Mouse (Mus musculus) thymus, adult 18-20 months (tissue): ENCODE data around the gene Sipa1l3.

Source experiments
- DNase-seq, 2 experiments: peaks; one replicate each; pipeline ENCODE4 v3.0.0; 2022; ENCODE audit warnings: mixed read lengths in 2 of 2

Gene Sipa1l3

GRCm38 (mm10) chr7:29327087-29327486, 191.4 kb downstream of the Sipa1l3 start:
- DNase-seq, result no peak

GRCm38 (mm10) chr7:29319337-29320307, 198.8 kb downstream of the Sipa1l3 start:
- DNase-seq, result peak in 1 of 2 experiments; percentile 42

GRCm38 (mm10) chr7:29318115-29318911, 200.1 kb downstream of the Sipa1l3 start:
- peak in 1 of 2 experiments; percentile 34 for DNase-seq

GRCm38 (mm10) chr7:29317558-29317957, 200.9 kb downstream of the Sipa1l3 start:
- peak; percentile 61 to 66 for DNase-seq

- DNase-seq, result peak in 1 of 2 experiments; percentile 46
Measured at GRCm38 (mm10) chr7:29316976-29317375, 201.5 kb downstream of the Sipa1l3 start.

- DNase-seq, result no peak
Measured at GRCm38 (mm10) chr7:29316137-29316734, 202.2 kb downstream of the Sipa1l3 start.

GRCm38 (mm10) chr7:29314844-29315628, 203.4 kb downstream of the Sipa1l3 start:
- DNase-seq, result no peak

- DNase-seq, result no peak
Measured at GRCm38 (mm10) chr7:29313572-29314261, 204.7 kb downstream of the Sipa1l3 start.

- DNase-seq, result no peak
Measured at GRCm38 (mm10) chr7:29313051-29313450, 205.4 kb downstream of the Sipa1l3 start.

GRCm38 (mm10) chr7:29309749-29310148, 208.7 kb downstream of the Sipa1l3 start:
- DNase-seq, result peak in 1 of 2 experiments; percentile 41

- peak; percentile 37 to 43 for DNase-seq
Measured at GRCm38 (mm10) chr7:29309221-29309721, 209.2 kb downstream of the Sipa1l3 start.

GRCm38 (mm10) chr7:29307350-29308104, 210.9 kb downstream of the Sipa1l3 start:
- peak; percentile 69 to 77 for DNase-seq

- DNase-seq, result no peak
Measured at GRCm38 (mm10) chr7:29306619-29307018, 211.8 kb downstream of the Sipa1l3 start.

GRCm38 (mm10) chr7:29306108-29306507, 212.3 kb downstream of the Sipa1l3 start:
- no peak for DNase-seq

- no peak for DNase-seq
Measured at GRCm38 (mm10) chr7:29305263-29305988, 213.0 kb downstream of the Sipa1l3 start.

- DNase-seq, result no peak
Measured at GRCm38 (mm10) chr7:29304463-29305262, 213.8 kb downstream of the Sipa1l3 start.

- peak; percentile 64 to 65 for DNase-seq
Measured at GRCm38 (mm10) chr7:29303738-29304462, 214.5 kb downstream of the Sipa1l3 start, which contains the start of gene Dpf1. Gene Dpf1 (plus strand): TSS chr7:29303951.

- DNase-seq, result no peak
Measured at GRCm38 (mm10) chr7:29302641-29303040, 215.8 kb downstream of the Sipa1l3 start.
